Mouse (Mus musculus) left cerebral cortex, postnatal 36 days (tissue): ENCODE results near the gene Gpx7. TPM values are rescaled to one million over a fixed set of nuclear protein-coding genes. Genes with fewer than 3 reads are reported as not detected.

ENCODE experiments used
- DNase-seq, 2 experiments: peaks; one replicate each; pipeline ENCODE4 v3.0.0; 2021 to 2022; ENCODE audit warnings: low spot score in 2 of 2, mixed read lengths in 1 of 2
- intact Hi-C: fragments of 180-260 bp; cut with DNase I; formaldehyde crosslinking; loops from one replicate; pipeline ENCODE4 v1.15.1; 2025
- total RNA-seq, 2 experiments: library from RNA; stranded (reverse); gene quantifications; 2 replicates each; pipeline ENCODE4 v1.2.3; 2021

The Gpx7 gene
- 1 to 10 TPM; 4.6 to 6.8 TPM for total RNA-seq

DNA sequence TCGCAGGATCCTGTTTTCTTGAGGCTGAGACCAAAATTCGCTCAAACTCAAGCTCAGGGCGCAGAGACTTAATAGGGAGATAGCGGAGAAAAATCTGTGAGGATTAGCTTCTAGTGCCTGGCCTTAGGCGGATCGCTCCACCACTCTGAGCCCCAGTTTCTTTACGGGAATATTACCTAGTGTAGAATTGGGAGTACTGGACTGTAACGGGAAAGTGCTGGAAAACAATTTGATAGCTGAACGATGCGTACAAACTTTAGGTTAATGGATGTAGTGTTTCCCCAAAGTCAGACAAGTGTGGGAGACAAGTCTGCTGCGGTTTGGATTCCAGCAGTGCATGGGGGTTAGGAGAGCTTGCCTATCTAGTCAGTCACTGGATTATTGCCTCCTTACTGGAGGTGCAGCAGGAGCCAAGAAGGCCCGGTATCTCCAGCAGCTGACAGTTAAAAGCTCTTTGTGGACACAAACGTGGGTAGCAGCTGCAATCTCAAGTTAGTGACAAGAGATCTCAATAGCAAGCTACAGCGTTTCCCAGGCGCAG, at the start of gene Gpx7:
TSS of gene Gpx7 (minus strand) at position 101 of the 541 bp plus-strand sequence.
- peak in 1 of 2 experiments; percentile 7 for DNase-seq
- intact Hi-C loops, result loop anchor here (5.0 kb wide), 1 partner anchor 50 kb away; the partner anchor contains the start of gene Tut4

DNA sequence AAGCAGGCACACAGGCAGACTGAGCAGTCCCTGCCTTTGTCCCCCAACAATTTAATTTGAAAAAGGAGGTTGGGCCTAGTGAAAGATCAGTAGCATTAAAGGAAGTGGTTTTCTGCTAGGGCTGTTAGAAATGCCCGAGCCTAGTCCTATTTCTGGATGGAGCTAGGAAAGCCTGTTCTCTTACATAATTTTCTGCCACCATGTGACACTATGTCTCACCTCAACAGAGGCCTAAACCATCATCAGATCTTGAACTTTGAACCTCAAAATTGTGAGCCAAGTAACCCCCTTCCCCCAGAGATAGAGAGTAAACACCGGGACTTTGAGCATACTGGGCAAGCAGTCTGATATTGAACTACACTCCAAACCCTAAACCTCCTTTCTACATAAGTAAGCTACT, 49.3 kb upstream of the Gpx7 start:
- intact Hi-C loops, result loop anchor here (5.0 kb wide), 2 partner anchors 49 to 99 kb away; partner anchors contain the start of gene Gpx7
- no peak for DNase-seq

DNA sequence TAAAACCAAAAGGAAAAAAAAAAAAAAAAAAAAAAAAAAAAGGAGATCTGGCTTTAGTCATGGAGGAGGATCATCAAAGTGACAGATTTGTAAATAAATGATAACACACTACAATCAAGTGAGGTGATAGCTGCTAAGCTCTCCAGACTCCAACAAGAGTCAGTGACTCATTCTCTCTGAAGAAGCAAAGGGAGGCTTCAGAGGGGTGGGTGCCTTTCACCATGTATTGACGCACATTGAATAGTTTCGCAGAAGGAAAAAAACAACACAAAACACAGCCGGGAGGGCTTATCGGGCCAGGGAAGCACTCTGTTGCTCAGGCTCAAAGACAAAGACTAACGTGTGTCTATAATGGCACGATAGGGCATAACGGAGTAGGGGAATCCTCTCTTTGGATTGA, 41.3 kb upstream of the Gpx7 start:
- DNase-seq, result no peak
- intact Hi-C loops, result no loop called here

DNA sequence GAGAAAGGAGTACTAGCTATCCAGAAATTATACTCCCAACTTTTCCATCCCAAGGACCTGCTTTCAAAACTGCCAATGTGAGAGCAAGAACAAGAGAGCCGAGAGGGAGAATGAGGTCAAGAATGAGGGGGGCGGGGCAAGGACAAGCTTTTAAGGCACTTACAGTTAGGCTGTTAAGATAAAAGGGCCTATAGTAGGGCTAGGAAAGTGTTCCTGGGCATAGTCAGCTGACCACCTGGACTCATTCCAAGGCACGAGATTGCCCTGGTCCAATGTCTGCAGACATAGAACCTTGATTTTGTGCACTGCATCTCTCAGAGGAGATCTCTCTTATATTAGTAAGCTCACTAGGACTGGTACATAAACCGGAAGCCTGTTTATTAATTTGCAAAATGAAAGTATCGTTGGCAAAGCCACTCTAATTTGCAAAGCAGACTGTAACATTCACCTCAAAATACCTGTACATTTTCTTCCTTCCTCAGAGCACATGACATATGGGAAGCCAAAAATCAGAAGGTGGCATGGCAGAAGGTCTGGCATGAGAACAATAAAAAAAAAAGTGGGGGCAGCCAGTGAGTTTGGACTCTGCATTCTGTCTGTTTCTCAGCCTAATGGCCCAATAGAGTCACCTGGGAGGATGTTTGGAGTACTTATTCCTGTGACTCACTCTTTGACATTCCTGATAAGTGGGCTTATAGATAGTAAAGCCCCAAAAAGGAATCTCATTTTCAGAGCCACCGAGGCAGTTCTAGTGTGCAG, 31.5 kb upstream of the Gpx7 start:
- intact Hi-C loops, result no loop called here
- DNase-seq, result no peak

DNA sequence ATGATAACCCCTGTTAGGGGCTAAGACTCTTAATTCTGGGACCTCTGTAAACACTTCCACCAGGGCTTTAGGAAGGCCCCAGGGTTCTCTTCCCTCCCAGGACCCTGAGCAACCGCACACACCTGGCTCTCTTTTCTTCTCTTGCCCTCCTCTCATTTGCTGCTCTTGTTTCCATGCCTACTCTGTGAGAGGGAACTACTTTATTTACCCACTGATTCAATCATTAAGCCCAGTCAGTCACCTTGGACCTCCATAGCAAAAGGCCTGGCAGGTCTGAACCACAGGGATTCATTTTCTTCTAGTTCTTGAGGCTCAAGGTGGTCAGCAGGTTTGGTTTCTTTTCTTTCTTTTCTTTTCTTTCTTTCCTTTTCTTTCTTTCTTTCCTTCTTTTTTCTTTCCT, 29.5 kb upstream of the Gpx7 start:
- no peak for DNase-seq
- intact Hi-C loops, result no loop called here

DNA sequence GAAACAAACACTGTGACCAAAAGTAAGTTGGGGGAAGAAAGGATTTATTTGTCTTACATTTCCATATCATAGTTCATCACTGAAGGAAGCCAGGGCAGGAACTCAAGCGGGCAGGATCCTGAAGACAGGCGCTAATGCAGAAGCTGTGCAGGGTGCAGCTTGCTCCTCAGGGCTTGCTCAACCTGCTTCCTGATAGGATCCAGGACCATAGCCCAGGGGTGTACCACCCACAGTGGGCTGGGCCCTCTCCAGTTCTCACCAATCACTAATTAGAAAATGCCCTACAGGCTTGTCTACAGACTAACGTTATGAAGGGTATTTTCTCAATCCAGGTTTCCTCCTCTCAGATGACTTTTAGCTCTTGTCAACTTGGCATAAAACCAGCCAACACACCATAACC, 28.9 kb upstream of the Gpx7 start:
- DNase-seq, result no peak
- intact Hi-C loops, result no loop called here

DNA sequence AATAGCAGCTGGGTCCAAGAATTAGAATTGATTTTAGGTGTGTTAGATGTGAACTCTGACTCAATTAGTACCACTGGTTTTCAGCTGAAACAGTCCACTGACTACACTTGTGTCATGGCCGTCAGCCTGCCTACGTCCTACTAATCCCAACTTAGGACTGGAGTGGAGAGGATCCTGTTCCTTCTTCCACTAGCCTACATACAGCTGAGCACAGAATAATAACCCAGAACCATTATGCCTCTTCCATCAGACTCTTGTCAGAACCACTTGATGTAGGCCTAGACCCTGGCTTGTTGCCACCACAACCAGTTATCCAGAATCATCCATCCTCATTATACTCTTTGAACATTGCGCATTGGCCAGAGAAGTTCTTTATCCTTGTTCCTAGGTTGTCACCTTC, 28.0 kb upstream of the Gpx7 start:
- intact Hi-C loops, result no loop called here
- DNase-seq, result no peak

DNA sequence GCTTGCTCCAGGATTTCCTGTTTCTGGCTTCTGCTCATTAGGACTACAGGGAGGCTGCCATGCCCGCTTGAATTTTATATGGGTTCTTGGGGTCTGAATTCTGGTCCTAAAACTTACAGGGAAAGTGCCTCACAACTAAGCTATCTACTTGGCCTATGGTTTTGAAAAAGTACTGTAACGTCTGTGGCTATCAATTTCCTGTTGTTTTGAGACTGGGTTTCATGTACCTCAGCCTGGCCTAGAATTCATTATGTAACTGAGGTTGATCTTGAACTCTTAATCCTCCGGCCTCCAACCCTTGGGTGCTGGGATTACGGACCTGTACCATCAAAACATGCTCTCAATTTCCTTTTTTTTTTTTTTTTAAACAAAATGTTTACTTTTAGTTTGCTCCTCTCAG, 27.5 kb upstream of the Gpx7 start:
- DNase-seq, result no peak
- intact Hi-C loops, result no loop called here

DNA sequence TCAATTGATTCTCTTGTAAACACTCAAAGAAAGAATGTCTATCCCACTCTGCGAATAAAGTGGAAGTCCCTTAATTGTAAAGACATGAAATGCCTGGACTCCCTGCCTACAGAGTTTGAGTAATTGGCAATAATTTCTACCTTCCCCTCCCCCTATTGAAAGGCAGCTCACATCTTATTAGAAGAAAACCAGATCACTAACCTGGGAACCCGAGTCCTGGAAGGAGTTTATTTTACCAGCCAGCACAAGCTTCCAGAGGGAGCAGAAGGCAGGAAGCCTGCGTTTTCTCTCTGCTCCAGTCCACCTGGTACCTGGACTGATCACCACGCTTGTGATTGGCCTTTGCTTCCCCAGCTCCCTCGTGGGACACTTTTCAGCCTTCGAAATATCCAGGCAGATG, 26.6 kb upstream of the Gpx7 start:
- intact Hi-C loops, result no loop called here

DNA sequence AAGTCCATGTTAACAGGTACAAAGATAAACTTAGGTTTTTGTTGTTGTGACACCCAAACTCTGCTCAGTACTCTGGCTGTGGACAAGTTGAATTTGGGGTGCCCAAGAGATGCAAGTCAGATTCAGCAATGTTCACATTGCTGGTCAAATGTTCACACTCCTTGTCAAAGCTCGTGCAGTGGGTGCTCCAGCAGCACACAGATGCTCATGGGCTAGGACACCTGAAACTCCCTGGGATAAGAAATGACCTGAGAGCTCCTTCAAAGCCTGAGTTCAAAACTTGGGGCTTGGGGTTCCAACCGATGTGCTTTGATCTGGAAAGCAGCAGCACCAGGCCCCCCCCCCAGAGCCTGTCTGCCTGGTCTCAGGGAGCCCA, 24.8 kb upstream of the Gpx7 start:
- no peak for DNase-seq
- intact Hi-C loops, result no loop called here

More for the DNA sequence above, 26.6 kb upstream of the Gpx7 start:
- DNase-seq, result no peak

DNA sequence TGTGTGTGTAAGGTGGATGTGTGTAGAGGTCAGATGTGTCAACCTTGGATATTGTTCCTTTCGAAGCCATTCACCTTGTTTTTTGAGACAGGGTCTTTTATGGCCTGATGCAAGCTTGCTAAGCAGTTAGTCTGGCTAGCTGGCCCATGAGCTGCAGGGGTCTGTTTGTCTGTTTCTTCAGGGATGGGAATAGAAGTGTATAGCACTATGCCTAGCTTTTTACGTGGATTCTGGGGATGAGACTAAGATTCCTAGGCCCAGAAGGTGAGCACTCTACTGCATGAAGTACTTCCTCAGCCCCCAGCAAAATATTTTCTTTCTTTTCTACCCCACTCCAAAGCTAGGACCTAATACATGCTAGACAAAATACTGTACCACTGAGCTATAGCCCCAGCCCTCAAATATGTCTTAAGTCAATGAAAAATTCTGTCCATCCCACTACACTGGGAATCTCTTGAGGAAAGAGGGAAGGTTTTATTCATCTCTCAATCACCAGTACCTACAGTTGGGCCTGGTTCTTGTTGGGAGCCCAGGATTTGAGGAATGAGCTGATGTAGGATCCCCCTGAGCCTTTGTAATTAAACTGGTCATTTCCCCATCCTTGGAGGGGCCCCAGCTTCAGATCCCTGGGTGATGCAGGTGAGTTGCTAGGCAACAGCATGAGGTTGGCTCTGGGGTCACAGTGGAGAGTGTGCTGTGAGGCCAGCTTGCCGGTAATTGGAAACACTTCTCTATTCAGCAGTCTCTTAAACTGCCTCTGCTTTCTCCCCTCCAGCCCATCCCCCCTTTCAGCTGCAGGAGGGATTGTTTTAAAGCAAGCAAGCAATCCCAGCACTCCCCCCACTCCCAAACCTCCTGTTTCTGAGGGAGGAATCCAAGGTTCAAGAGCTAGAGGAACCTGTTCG, 24.1 kb upstream of the Gpx7 start:
- DNase-seq, result no peak
- intact Hi-C loops, result no loop called here

DNA sequence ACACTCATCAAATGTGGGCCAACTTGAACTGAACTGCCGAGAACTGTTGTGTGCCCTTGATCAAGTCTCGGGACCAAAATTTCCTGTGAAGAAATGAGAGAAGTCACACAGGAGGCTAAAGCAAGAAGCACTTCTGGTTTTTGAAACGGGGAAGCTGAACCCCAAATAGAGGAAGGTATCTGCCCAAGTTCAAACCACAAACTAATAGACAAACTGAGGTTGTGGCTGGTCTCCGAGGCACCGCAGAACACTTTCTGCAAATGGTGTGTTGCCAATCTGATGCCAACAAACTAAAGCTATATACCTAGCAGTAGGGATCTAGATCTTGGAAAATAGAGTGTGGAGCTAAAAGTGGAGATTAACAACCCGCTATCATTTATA, 21.6 kb upstream of the Gpx7 start:
- DNase-seq, result no peak
- intact Hi-C loops, result no loop called here

DNA sequence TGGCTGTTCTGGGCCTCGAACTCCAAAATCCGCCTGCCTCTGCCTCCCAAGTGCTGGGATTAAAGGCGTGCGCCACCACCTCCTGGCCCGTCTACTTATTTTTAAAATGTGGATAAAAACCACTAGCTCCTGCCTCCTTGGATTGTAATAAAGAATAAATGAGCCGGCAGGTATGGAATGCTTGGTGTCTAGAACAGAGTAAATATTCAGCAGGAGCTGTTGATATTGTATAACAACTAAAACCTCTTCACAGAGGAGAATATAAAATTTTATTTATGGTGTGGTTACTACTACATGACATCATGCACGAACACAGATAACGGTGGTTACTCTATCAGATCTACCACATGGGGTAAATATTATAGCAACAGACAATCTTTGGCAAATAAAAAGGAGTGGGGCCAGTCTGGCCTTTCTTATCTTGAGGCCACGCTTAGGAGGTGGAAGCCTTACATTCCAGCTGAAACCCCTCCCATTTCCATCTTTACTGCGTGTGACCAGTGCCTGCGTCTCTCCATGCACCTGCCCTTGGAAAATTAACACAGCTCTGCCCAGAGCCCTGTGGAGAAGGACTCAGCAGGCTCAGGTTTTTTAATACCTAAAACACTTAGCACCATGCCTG, 21.1 kb upstream of the Gpx7 start:
- DNase-seq, result no peak
- intact Hi-C loops, result no loop called here

DNA sequence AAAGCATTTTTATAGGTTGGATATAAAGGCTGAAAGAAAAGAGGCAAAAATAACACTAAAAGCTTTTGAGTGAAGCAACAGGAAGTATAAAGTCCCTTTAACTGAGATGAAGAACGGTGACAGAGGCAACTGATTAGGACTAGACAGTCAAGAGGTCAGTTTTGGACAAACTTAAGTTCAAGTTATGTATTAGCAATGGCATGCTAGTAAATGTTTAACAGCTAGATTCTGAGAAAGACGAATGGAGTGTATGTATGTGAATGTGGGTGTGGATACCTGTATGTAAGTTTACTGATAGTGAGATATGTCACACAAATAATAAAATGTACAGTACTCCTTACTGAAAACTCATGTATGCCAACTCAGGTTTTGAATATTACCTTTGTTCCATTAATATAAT, 17.8 kb upstream of the Gpx7 start:
- DNase-seq, result no peak
- intact Hi-C loops, result no loop called here

DNA sequence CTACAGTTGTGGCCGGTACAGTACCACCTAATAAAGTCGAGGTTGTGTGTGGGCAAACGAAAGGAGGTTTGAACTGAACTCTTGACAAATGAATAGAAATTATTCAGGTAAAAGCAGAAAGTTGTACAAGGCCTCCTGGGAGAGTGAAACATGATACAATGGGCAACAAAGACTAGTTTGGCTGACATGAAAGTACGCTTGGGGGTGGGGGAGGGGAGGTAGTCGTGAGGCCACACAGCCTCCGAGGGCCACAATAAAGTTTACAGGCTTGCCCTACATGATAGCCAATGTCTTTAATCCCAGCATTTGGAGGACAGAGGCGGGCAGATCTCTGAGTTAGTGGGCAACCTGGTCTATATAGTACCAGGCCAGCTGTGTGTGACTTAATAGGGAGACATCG, 860 bp upstream of the Gpx7 start:
- DNase-seq, result no peak
- intact Hi-C loops, result loop anchor here (5.0 kb wide), 1 partner anchor 50 kb away; the partner anchor contains the start of gene Tut4

DNA sequence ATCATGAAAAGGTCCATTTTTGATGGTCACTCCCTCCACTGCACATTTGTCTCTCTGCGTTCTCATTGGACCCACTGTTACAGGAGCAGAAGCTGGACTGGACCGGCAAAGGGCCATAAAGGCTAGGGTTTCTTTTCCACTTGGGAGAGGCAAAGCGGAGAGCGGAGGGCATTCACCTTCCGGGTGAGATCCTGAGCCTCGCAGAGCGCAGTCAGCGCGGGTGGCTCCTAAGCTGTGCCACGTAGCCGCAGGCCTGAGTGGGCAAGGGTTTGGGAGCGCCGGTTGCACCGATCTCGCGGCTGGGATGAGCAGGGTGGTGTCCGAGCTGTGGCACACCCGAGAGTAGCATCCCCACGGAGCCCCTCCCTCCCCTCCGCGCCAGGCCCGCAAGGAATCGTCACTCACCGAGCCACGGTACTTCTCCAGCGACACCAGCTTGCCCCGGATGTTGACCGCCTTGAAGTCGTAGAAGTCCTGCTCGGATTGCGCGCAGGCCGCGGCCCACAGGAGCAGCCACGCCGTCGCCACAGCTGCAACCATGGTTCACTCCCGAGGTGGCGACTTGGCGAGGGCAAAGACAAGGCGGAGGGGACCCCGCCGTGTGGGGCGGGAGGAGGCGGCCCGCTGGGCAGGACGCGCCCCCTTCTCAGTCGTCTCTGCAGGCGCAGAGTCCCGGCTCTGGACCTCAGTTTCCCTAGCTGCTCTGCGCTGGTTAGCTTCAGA, 462 bp downstream of the Gpx7 start:
- intact Hi-C loops, result loop anchor here (5.0 kb wide), 1 partner anchor 51 kb away; the partner anchor contains the start of gene Tut4
- DNase-seq, result peak; percentile 80 to 84

DNA sequence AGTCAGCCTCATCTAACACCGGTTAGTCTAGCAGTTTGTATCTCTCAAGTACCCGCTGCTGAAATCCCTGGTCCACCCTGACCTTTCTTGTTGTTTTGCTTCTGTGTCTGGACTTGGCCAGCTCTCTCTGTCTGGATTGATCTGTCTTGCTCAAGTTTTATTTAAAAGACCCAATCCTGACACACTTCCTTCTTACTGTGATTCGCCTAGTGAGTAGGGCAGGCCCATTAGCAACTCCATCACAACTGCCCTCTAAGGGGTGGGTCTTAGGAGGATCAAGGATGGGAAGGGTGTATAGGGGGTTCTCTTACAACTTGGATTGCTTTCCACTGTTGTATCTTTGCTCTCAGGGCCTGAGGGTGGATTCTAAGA, 1.0 kb downstream of the Gpx7 start:
- no peak for DNase-seq
- intact Hi-C loops, result loop anchor here (5.0 kb wide), 1 partner anchor 52 kb away; the partner anchor contains the start of gene Tut4

DNA sequence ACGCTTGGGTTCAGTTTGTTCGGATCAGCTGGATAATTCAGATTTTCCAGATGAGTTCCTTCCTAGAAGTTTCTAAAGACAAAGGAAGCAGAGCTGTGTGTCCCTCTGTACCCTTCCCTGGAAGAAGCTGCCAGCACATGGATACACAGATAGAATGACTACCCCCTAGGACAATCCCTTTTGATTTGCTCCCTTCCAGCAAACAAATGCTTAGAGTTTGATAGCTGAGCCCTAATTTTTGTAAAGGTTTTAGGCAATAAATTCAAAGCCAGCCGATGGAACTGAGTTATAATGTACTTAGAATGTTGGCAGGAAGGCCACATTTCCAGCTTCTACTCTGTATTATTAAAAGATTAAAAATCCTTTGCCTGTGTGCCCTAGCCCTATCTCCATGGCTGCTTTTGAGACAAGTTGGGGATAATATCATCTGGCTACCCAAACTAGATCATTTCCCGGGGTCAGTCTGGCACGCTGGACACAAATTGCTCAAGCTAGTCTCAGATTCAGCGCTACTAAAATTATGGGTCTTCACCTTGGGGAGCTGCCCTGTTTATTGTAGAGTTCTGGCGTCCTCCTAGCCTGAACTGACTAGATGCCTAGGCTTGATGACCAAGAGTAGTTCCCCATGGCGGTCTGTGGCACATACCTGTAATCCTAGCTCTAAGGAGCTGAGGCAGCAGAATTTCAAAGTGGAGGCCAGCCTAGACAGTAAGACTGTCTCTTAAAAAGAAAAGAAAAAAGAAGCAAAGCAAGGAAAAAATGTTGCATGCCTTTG, 2.7 kb downstream of the Gpx7 start:
- DNase-seq, result no peak
- intact Hi-C loops, result no loop called here

DNA sequence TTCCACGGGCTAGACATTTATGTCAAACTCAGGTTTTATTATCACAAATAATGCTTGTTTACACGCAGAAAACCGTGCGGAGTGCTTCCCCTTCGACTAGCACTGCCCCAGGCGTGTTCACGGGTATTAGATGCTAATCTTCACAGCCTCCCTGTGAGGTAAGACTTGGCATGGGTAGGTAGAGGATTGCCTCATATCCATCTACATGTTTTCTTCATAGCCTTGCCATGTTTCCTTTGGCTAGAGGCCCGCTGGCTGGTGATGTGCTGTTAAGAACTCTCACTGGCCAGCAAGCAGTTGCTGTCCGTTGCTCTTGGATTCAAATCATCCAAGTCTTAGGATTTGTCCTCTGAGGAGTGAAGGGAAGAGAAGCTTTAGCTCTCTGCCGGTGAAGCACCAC, 6.4 kb downstream of the Gpx7 start:
- intact Hi-C loops, result no loop called here

More for the DNA sequence above, 6.4 kb downstream of the Gpx7 start:
- DNase-seq, result no peak
